Mouse (Mus musculus): ENCODE measurements at regions not wholly inside any gene's neighbourhood (a gene's known extent, or its start where the extent isn't known, plus 50 kb on each side); places are given as distances from the start of the nearest gene placed in this dataset.
A peak's percentile ranks its signal among the peaks of the same experiment; 100 is the strongest.

- no peak for DNase-seq
These were observed 129.2 kb upstream of the Tut7 start for GRCm38 (mm10) chr13:59952116-59952515.

GRCm38 (mm10) chr13:59950281-59950680 is 127.3 kb upstream of the Tut7 start:
- DNase-seq, result no peak

GRCm38 (mm10) chr13:59949471-59949870 is 126.5 kb upstream of the Tut7 start:
- no peak for DNase-seq

- DNase-seq, result no peak
These were observed 125.7 kb upstream of the Tut7 start for GRCm38 (mm10) chr13:59948496-59949138.

GRCm38 (mm10) chr13:59947461-59947860 is 124.5 kb upstream of the Tut7 start:
- no peak for DNase-seq

- no peak for DNase-seq
These were observed 123.6 kb upstream of the Tut7 start for GRCm38 (mm10) chr13:59946509-59946908.

- DNase-seq, result no peak
These were observed 122.7 kb upstream of the Tut7 start for GRCm38 (mm10) chr13:59945631-59946030.

GRCm38 (mm10) chr13:59943602-59944140 is 120.7 kb upstream of the Tut7 start:
- no peak for DNase-seq

GRCm38 (mm10) chr13:59943020-59943419 is 120.1 kb upstream of the Tut7 start:
- no peak for DNase-seq

GRCm38 (mm10) chr13:59941519-59941918 is 118.6 kb upstream of the Tut7 start:
- no peak for DNase-seq

GRCm38 (mm10) chr13:59940414-59941205 is 117.7 kb upstream of the Tut7 start:
- DNase-seq, result no peak

- DNase-seq, result no peak
These were observed 116.9 kb upstream of the Tut7 start for GRCm38 (mm10) chr13:59939886-59940285.

- no peak for DNase-seq
These were observed 114.2 kb upstream of the Tut7 start for GRCm38 (mm10) chr13:59937147-59937546.

- DNase-seq, result no peak
These were observed 111.6 kb upstream of the Tut7 start for GRCm38 (mm10) chr13:59934556-59934955.

GRCm38 (mm10) chr13:59934093-59934492 is 111.1 kb upstream of the Tut7 start:
- DNase-seq, result no peak

- peak in 1 of 2 experiments; percentile 5 for DNase-seq
These were observed 104.6 kb upstream of the Tut7 start for GRCm38 (mm10) chr13:59927379-59928111.

GRCm38 (mm10) chr13:59925845-59926481 is 103.0 kb upstream of the Tut7 start:
- DNase-seq, result no peak

- DNase-seq, result no peak
These were observed 94.2 kb upstream of the Tut7 start for GRCm38 (mm10) chr13:59917185-59917584.

GRCm38 (mm10) chr13:59916166-59917044 is 93.5 kb upstream of the Tut7 start:
- DNase-seq, result no peak

- no peak for DNase-seq
These were observed 92.8 kb upstream of the Tut7 start for GRCm38 (mm10) chr13:59915734-59916133.

- DNase-seq, result no peak
These were observed 87.5 kb upstream of the Tut7 start for GRCm38 (mm10) chr13:59910179-59911071.

All from cerebellum, adult 18-20 months (tissue).